In the genomic region with DNA sequence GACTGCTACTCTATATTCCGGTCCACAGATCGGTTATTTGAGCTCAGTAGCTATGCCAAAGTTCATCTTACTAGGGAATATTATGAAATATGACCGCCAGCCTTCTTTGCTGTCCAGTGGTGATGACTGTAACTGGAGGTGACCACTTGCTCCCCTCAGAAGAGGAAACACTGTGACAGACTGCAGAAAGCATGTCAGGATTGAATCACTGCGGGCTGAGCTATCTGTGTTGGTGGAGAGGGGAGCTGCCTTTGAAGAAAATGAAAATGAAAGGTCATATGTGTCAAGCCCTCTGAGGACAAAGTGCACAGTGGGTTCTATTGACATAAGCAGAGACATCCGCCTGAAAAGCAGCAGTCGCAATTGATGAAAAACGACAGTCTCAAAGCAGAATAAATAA, we compare ENCODE assay signal across 26 mouse cellular contexts.
DNase-seq lines count a peak whose midpoint lies in the region; ATAC-seq and TF ChIP-seq lines count a peak whose summit lies in the region.
"Had no signal": no experiment of that assay in that cellular context is flagged by ENCODE, and none has a peak within 500 bp of the region (broad histone marks: within the 10 kb centered on the region; RNA-seq: fewer than 3 reads in every experiment).

No protein-coding gene starts in this region.

- H3K4me3 ChIP-seq in hindbrain, embryonic 10.5 days = no peak overlapping the region
- H3K4me3 ChIP-seq in hindbrain, embryonic 12.5 days = no peak overlapping the region
- no peak overlapping the region for H3K4me3 ChIP-seq in liver, postnatal 0 days (ENCODE audit: low read depth, low read length)
- no peak overlapping the region for H3K4me3 ChIP-seq in liver, embryonic 12.5 days
- H3K4me3 ChIP-seq: embryonic facial prominence, embryonic 12.5 days; embryonic facial prominence, embryonic 15.5 days; heart, adult 2 months; heart, embryonic 10.5 days; heart, embryonic 13.5 days had no signal

- H3K36me3 ChIP-seq in hindbrain, embryonic 10.5 days = no peaks in the 10 kb centered on the region
- no peaks in the 10 kb centered on the region for H3K36me3 ChIP-seq in hindbrain, embryonic 12.5 days
- H3K36me3 ChIP-seq in liver, postnatal 0 days (replicated peaks; ENCODE audit: insufficient read depth, low read length) = no peaks in the 10 kb centered on the region
- no peaks in the 10 kb centered on the region for H3K36me3 ChIP-seq in liver, embryonic 12.5 days
- H3K36me3 ChIP-seq: embryonic facial prominence, embryonic 12.5 days; embryonic facial prominence, embryonic 15.5 days; heart, embryonic 10.5 days; heart, embryonic 13.5 days had no signal

- H3K9ac ChIP-seq in hindbrain, embryonic 12.5 days = no peak overlapping the region
- no peak overlapping the region for H3K9ac ChIP-seq in liver, postnatal 0 days (replicated peaks)
- no peak overlapping the region for H3K9ac ChIP-seq in liver, embryonic 12.5 days
- H3K9ac ChIP-seq: embryonic facial prominence, embryonic 12.5 days; embryonic facial prominence, embryonic 15.5 days; forebrain, postnatal 0 days; heart, embryonic 13.5 days; hindbrain, embryonic 14.5 days had no signal

- no peak overlapping the region for H3K4me2 ChIP-seq in hindbrain, embryonic 12.5 days (replicated peaks)
- 0 out of 2 replicates have a peak overlapping the region, but pooled peaks have one; percentile 4 for H3K4me2 ChIP-seq in liver, postnatal 0 days (ENCODE audit: low read depth, low read length)
- no peak overlapping the region for H3K4me2 ChIP-seq in liver, embryonic 12.5 days
- H3K4me2 ChIP-seq: embryonic facial prominence, embryonic 12.5 days; embryonic facial prominence, embryonic 15.5 days; heart, embryonic 13.5 days; hindbrain, embryonic 14.5 days had no signal

- H3K9me3 ChIP-seq in hindbrain, embryonic 10.5 days = no peaks in the 10 kb centered on the region
- H3K9me3 ChIP-seq in hindbrain, embryonic 12.5 days (replicated peaks) = no peaks in the 10 kb centered on the region
- H3K9me3 ChIP-seq in liver, postnatal 0 days (ENCODE audit: low read length) = no peaks in the 10 kb centered on the region
- no peaks in the 10 kb centered on the region for H3K9me3 ChIP-seq in liver, embryonic 12.5 days (replicated peaks)
- H3K9me3 ChIP-seq: embryonic facial prominence, embryonic 12.5 days; embryonic facial prominence, embryonic 15.5 days; heart, embryonic 10.5 days; heart, embryonic 13.5 days had no signal

- H3K4me1 ChIP-seq in hindbrain, embryonic 10.5 days (replicated peaks) = no peaks in the 10 kb centered on the region
- no peaks in the 10 kb centered on the region for H3K4me1 ChIP-seq in hindbrain, embryonic 12.5 days
- H3K4me1 ChIP-seq in liver, postnatal 0 days (ENCODE audit: insufficient read depth) = no peaks in the 10 kb centered on the region
- no peaks in the 10 kb centered on the region for H3K4me1 ChIP-seq in liver, embryonic 12.5 days
- H3K4me1 ChIP-seq: embryonic facial prominence, embryonic 12.5 days; embryonic facial prominence, embryonic 15.5 days; heart, embryonic 10.5 days; heart, embryonic 13.5 days had no signal

- no peak overlapping the region for H3K27ac ChIP-seq in hindbrain, embryonic 10.5 days
- H3K27ac ChIP-seq in hindbrain, embryonic 12.5 days = no peak overlapping the region
- no peak overlapping the region for H3K27ac ChIP-seq in liver, postnatal 0 days (ENCODE audit: low read depth)
- H3K27ac ChIP-seq in liver, embryonic 12.5 days = no peak overlapping the region
- H3K27ac ChIP-seq: embryonic facial prominence, embryonic 12.5 days; embryonic facial prominence, embryonic 15.5 days; heart, adult 2 months; heart, embryonic 10.5 days; heart, embryonic 13.5 days; hindbrain, embryonic 14.5 days; hindbrain, postnatal 0 days had no signal

- DNase-seq in hindbrain, embryonic 10.5 days (ENCODE audit: low spot score) = peak; percentile 19
- DNase-seq in liver, postnatal 0 days = no peak
- DNase-seq in Muller cell, postnatal 12 days (ENCODE audit: inconsistent ontology term) = peak; percentile 52
- peak; percentile 44 for DNase-seq in embryo, embryonic 10.5 days (ENCODE audit: low spot score)
- DNase-seq in thymus, postnatal 25 days = no peak
- no peak for DNase-seq in frontal cortex, adult 2 months (ENCODE audit: extremely low spot score in 1 of 2, low spot score in 1 of 2)
- DNase-seq: adrenal gland, adult 8-10 months; adrenal gland, postnatal 25 days; cerebellum, adult 11-12 months; cerebellum, adult 9-10 months; cerebellum, postnatal 14 days; forebrain, postnatal 0 days; gastrocnemius, postnatal 25 days; heart, adult 2 months had no signal

- ATAC-seq in hindbrain, embryonic 12.5 days (ENCODE audit: low FRiP score) = no peak
- peak; percentile 74 for ATAC-seq in liver, postnatal 0 days
- no peak for ATAC-seq in liver, embryonic 12.5 days
- ATAC-seq: activated CD4-positive, CD25-positive, alpha-beta regulatory T cell, adult 4 months; CD4-positive, CD25-positive, alpha-beta regulatory T cell, adult 4 months; forebrain, embryonic 14.5 days; forebrain, postnatal 0 days; hindbrain, postnatal 0 days; inflammation-experienced regulatory T-cells, adult 6 months had no signal

- WGBS in hindbrain, embryonic 10.5 days = 56% methylated on average over 7 of the region's 7 CpGs
- WGBS in hindbrain, embryonic 12.5 days = 60% methylated on average over 7 of the region's 7 CpGs
- 61% methylated on average over 7 of the region's 7 CpGs for WGBS in liver, postnatal 0 days (ENCODE audit: insufficient replicate concordance)
- 70% methylated on average over 7 of the region's 7 CpGs for WGBS in liver, embryonic 12.5 days (ENCODE audit: insufficient replicate concordance)

- no peak for TF ChIP-seq EP300 in liver, postnatal 0 days (IDR thresholded peaks at IDR 0.05; ENCODE audit: low read depth)

- TF ChIP-seq CTCF in liver, postnatal 0 days (IDR thresholded peaks at IDR 0.05; ENCODE audit: low read depth) = no peak

- no peaks in the 10 kb centered on the region for H3K27me3 ChIP-seq in hindbrain, embryonic 10.5 days (ENCODE audit: insufficient read depth, poor library complexity, severe bottlenecking)
- H3K27me3 ChIP-seq in hindbrain, embryonic 12.5 days = no peaks in the 10 kb centered on the region
- H3K27me3 ChIP-seq in liver, postnatal 0 days (ENCODE audit: insufficient read depth, low read length) = no peaks in the 10 kb centered on the region
- H3K27me3 ChIP-seq in liver, embryonic 12.5 days (replicated peaks) = no peaks in the 10 kb centered on the region
- H3K27me3 ChIP-seq: embryonic facial prominence, embryonic 12.5 days; embryonic facial prominence, embryonic 15.5 days; heart, embryonic 13.5 days had no signal

Comparison
In these comparisons a context has a peak if more than half of its experiments do, and no peak if none do; other contexts are left out.
1. DNase-seq: peak in hindbrain, embryonic 10.5 days (single experiment), Muller cell, postnatal 12 days (single experiment) and embryo, embryonic 10.5 days (single experiment); none in liver, postnatal 0 days (single experiment), thymus, postnatal 25 days (single experiment) and frontal cortex, adult 2 months (0 of 2).